Mouse (Mus musculus): ENCODE data around the gene Nos3.

Nos3 gene

GRCm38 (mm10) chr5:24433993-24434392 is 69.4 kb downstream of the Nos3 start:
- no peak for DNase-seq
